Mouse (Mus musculus) thymus, adult 2 months (tissue): ENCODE measurements around the gene Twnk.

Experiments
- CTCF ChIP-seq: fragments of 200-500 bp; IDR thresholded peaks from 2 replicates; pipeline ENCODE4 v1.5.1; 2012; ENCODE audit warnings: mild to moderate bottlenecking, control low read depth, low read length, moderate library complexity, borderline replicate concordance; ENCODE audit not compliant: control insufficient read depth, poor library complexity, insufficient read depth; ENCODE audit errors: extremely low read depth
- POLR2A ChIP-seq: fragments of 200-500 bp; IDR thresholded peaks from 2 replicates; pipeline ENCODE4 v1.6.1; 2012; ENCODE audit warnings: mild to moderate bottlenecking, low read length, control low read depth, moderate library complexity; ENCODE audit not compliant: control insufficient read depth, poor library complexity, insufficient read depth; ENCODE audit errors: extremely low read depth

DNA sequence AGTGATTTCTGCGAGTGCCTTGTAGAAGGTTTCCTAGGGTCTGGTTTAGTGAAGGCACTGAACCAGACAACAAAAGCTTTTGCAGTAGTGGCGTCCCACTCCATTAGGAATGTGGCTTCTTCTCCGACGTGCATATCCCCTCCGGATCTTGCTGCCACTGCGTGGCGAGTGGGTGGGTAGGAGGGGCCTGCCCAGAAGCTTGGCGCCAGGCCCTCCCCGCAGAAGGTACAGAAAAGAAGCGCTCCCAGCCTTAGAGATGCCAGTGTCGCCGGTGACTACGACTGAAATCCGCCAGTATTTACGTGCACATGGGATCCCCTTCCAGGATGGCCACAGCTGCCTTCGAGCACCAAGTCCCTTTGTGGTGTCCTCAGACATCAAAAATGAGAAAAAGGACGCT is 1.6 kb downstream of the Twnk start:
- TF ChIP-seq CTCF = no peak
- no peak for TF ChIP-seq POLR2A
